Mouse (Mus musculus): ENCODE data around the gene P2rx2. TPM values are rescaled to one million over a fixed set of nuclear protein-coding genes. Genes with fewer than 3 reads are reported as not detected.

The P2rx2 gene
- polyA plus RNA-seq (2015; fragmentation: Nextera tagmentation; extraction: Ambion mirVana), result 1.2 and 1.4 TPM in 2 replicates

DNA sequence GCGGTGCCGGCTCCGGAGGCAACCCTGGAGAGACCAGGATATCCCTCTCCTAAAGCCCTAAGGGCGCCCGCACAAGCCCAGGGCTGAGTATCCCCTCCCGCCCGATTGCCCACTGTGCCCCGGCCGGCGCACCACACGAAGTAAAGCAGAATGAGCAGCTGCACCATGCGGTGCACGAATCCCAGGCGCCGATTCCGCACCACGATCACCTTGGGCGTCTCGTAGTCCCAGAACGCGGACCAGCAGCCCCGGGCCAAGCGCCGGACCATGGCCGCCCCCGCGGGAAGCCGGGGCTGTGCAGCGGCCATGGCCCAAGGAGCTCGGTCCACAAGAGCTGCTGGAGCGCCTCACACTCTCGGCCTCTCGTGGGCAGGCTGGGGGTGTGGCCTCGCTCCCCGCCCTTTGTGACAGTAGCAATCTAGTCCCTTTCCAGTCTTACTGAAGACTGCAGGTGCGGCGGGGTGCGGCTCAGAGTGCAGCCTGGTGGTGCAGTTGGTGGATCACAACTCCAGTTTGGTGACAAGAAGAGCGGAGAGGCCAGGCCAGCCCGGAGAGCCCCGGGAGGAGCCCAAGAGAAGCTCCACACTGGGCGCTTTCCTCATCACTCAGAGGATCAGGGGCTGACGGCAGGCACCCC is at the start of gene P2rx2:
P2rx2 (minus strand) TSS at position 565 of the 637 bp plus-strand sequence.
- H3K9me3 ChIP-seq, result no peaks in the 10 kb centered on the region
- H3K4me2 ChIP-seq, result peak within 1 kb of the TSS; percentile 93
- WGBS, result 2% methylated on average over 43 of the region's 43 CpGs
- peak within 1 kb of the TSS; percentile 35; the same call in 1 of the 2 replicates for H3K9ac ChIP-seq
- H3K4me3 ChIP-seq, result peak within 1 kb of the TSS; percentile 46
- H3K27me3 ChIP-seq, result peaks cover 26% of the 10 kb centered on the region
- H3K36me3 ChIP-seq, result 0 out of 2 replicates have a peak, but pooled peaks cover 5% of the 10 kb centered on the region
- ATAC-seq (ENCODE audit: insufficient number of reproducible peaks, low FRiP score, low TSS enrichment, low read depth), result peak; percentile 37
- H3K4me1 ChIP-seq, result peaks cover 18% of the 10 kb centered on the region
- H3K27ac ChIP-seq, result no peak within 1 kb of the TSS

- Histone ChIP-seq H3K4me1 (peaks cover under 1% of the 10 kb centered on the region; the same call in 1 of the 2 replicates), H3K9ac (no peak overlapping the region), H3K9me3 (no peaks in the 10 kb centered on the region), H3K27me3 (no peaks in the 10 kb centered on the region), H3K27ac (no peak overlapping the region), H3K4me2 (no peak overlapping the region), H3K36me3 (no peaks in the 10 kb centered on the region), H3K4me3 (no peak overlapping the region)
- WGBS, result 36% methylated on average over 5 of the region's 5 CpGs
- no peak for ATAC-seq (ENCODE audit: insufficient number of reproducible peaks, low FRiP score, low TSS enrichment, low read depth)
These were observed 49.7 kb upstream of the P2rx2 start for GRCm38 (mm10) chr5:110392727-110393126.

DNA sequence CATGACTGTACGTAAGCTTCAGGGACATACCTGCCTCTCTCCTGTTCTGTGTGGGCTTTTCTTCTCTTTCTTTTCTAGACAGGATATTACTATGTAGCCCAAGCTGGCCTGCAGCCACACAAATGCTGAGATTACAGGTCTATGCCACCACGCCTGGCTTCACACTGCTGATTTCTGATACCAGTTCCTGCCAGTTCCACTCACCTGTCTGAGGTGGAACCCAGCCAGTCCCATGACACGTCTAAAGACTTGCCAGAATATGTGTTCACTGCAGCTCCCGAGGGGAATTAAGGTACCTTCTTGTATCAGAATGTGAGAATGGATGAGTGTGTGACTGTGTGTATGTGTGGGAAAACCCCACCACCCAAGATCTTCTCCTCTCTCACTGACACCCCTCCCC is 47.6 kb upstream of the P2rx2 start:
- Histone ChIP-seq H3K27ac (no peak overlapping the region), H3K4me3 (no peak overlapping the region), H3K9ac (no peak overlapping the region), H3K27me3 (no peaks in the 10 kb centered on the region), H3K9me3 (no peaks in the 10 kb centered on the region), H3K4me2 (no peak overlapping the region), H3K4me1 (peaks cover 21% of the 10 kb centered on the region), H3K36me3 (no peaks in the 10 kb centered on the region)
- 82% methylated on average over 4 of the region's 4 CpGs for WGBS
- ATAC-seq (ENCODE audit: insufficient number of reproducible peaks, low FRiP score, low TSS enrichment, low read depth), result no peak

GRCm38 (mm10) chr5:110387332-110387731 is 44.3 kb upstream of the P2rx2 start:
- Histone ChIP-seq H3K27me3 (no peaks in the 10 kb centered on the region), H3K9me3 (no peaks in the 10 kb centered on the region), H3K27ac (no peak overlapping the region), H3K4me2 (peak overlapping the region; percentile 84), H3K4me3 (peak overlapping the region; percentile 74), H3K36me3 (no peaks in the 10 kb centered on the region), H3K9ac (no peak overlapping the region), H3K4me1 (peaks cover 26% of the 10 kb centered on the region)
- ATAC-seq (ENCODE audit: insufficient number of reproducible peaks, low FRiP score, low TSS enrichment, low read depth), result no peak
- 14% methylated on average over 8 of the region's 8 CpGs for WGBS

- H3K27me3 ChIP-seq, result no peaks in the 10 kb centered on the region
- 2% methylated on average over 89 of the region's 90 CpGs for WGBS
- peak overlapping the region; percentile 38 for H3K27ac ChIP-seq
These were observed 43.6 kb upstream of the P2rx2 start for GRCm38 (mm10) chr5:110386371-110387330.

DNA sequence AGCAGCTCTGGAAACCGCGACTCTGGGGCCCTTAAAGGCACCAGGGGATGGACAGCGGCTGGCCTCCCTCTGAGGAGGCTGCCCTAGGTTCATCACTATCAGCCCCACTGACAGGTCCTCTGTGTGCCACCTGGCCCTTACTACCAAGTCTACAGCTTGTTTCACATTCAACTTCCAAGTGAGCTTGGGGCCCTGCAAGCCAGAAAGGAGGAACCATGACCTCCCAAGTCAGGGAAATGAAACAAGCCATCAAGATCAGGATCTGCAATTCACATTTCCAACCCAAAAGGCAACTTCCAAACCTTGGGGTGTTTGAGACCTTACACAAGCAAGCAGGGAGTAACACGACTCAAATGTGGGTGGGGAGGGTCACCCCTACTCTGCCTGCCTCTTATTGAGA is 42.3 kb upstream of the P2rx2 start:
- H3K4me3 ChIP-seq, result no peak overlapping the region; the same call in 1 of the 2 replicates
- no peak overlapping the region for H3K9ac ChIP-seq
- peaks cover 26% of the 10 kb centered on the region for H3K4me1 ChIP-seq
- H3K36me3 ChIP-seq, result 0 out of 2 replicates have a peak, but pooled peaks cover 5% of the 10 kb centered on the region
- 67% methylated on average over 4 of the region's 4 CpGs for WGBS
- peak overlapping the region; percentile 84; the same call in 1 of the 2 replicates for H3K4me2 ChIP-seq
- no peaks in the 10 kb centered on the region for H3K27me3 ChIP-seq
- no peaks in the 10 kb centered on the region for H3K9me3 ChIP-seq
- ATAC-seq (ENCODE audit: insufficient number of reproducible peaks, low FRiP score, low TSS enrichment, low read depth), result no peak
- no peak overlapping the region for H3K27ac ChIP-seq

More at GRCm38 (mm10) chr5:110386371-110387330, 43.6 kb upstream of the P2rx2 start:
- ATAC-seq (ENCODE audit: insufficient number of reproducible peaks, low FRiP score, low TSS enrichment, low read depth), result peak; percentile 80; the same call in 1 of the 2 replicates
- Histone ChIP-seq H3K4me3 (peak overlapping the region; percentile 74), H3K4me1 (peaks cover 26% of the 10 kb centered on the region), H3K9me3 (no peaks in the 10 kb centered on the region), H3K9ac (peak overlapping the region; percentile 55), H3K4me2 (peak overlapping the region; percentile 84), H3K36me3 (no peaks in the 10 kb centered on the region)

DNA sequence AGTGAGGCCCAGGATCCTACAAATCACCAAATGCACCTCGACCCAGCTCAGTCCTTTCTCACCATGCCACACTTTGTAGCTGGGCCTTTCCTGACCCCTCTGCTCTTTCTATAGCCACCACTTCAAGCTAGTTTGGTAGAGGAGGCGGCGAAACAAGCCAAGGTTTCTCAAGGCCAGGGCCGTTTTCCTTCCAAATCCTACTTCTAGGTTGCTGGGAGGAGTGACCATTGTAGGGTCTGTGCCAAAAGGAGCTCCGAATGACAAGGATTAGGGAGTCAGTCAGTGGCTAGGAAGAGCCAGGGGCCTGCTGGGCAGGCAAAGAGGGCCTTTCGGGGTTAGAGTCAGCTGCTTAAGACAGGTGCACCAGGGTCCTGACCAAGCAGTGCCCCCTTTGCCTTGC is 41.5 kb upstream of the P2rx2 start:
- no peak overlapping the region for H3K4me2 ChIP-seq
- ATAC-seq (ENCODE audit: insufficient number of reproducible peaks, low FRiP score, low TSS enrichment, low read depth), result no peak
- 80% methylated on average over 6 of the region's 6 CpGs for WGBS
- H3K27me3 ChIP-seq, result no peaks in the 10 kb centered on the region
- no peaks in the 10 kb centered on the region for H3K9me3 ChIP-seq
- H3K4me1 ChIP-seq, result peaks cover 26% of the 10 kb centered on the region
- no peak overlapping the region for H3K9ac ChIP-seq
- 0 out of 2 replicates have a peak, but pooled peaks cover 7% of the 10 kb centered on the region for H3K36me3 ChIP-seq
- no peak overlapping the region for H3K4me3 ChIP-seq
- no peak overlapping the region for H3K27ac ChIP-seq

GRCm38 (mm10) chr5:110379823-110380222 is 36.8 kb upstream of the P2rx2 start:
- no peak overlapping the region for H3K27ac ChIP-seq
- H3K27me3 ChIP-seq, result no peaks in the 10 kb centered on the region
- no peak for ATAC-seq (ENCODE audit: insufficient number of reproducible peaks, low FRiP score, low TSS enrichment, low read depth)
- WGBS, result 82% methylated on average over 4 of the region's 4 CpGs
- peaks cover 4% of the 10 kb centered on the region; the same call in 1 of the 2 replicates for H3K4me1 ChIP-seq
- no peak overlapping the region for H3K9ac ChIP-seq
- H3K4me3 ChIP-seq, result no peak overlapping the region
- no peaks in the 10 kb centered on the region for H3K9me3 ChIP-seq
- H3K36me3 ChIP-seq, result peaks cover 46% of the 10 kb centered on the region
- no peak overlapping the region for H3K4me2 ChIP-seq

DNA sequence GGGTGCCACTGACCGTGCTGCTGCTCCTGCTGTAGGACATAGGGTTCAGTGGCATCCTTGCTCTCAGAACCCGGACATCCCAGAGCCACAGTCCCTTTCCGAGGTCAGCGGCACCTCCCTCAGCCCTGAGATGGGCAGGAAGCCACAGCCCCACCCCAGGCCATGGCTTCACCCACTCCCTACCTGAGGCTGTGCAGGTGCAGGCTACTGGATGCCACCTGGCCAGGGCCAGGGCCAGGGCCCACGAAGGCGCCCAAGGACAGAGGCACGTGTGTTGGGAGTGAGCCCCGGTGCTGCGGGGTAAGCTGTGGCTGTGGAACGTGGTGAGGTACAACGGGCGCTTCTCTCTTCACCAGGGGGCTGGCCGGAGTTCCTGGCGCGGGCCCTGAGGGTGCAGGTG is 36.1 kb upstream of the P2rx2 start:
- Histone ChIP-seq H3K27ac (no peak overlapping the region), H3K9me3 (no peaks in the 10 kb centered on the region), H3K4me2 (no peak overlapping the region), H3K4me3 (no peak overlapping the region), H3K27me3 (no peaks in the 10 kb centered on the region), H3K9ac (no peak overlapping the region), H3K4me1 (peaks cover 4% of the 10 kb centered on the region; the same call in 1 of the 2 replicates), H3K36me3 (peaks cover 54% of the 10 kb centered on the region)
- WGBS, result 82% methylated on average over 15 of the region's 15 CpGs
- no peak for ATAC-seq (ENCODE audit: insufficient number of reproducible peaks, low FRiP score, low TSS enrichment, low read depth)

DNA sequence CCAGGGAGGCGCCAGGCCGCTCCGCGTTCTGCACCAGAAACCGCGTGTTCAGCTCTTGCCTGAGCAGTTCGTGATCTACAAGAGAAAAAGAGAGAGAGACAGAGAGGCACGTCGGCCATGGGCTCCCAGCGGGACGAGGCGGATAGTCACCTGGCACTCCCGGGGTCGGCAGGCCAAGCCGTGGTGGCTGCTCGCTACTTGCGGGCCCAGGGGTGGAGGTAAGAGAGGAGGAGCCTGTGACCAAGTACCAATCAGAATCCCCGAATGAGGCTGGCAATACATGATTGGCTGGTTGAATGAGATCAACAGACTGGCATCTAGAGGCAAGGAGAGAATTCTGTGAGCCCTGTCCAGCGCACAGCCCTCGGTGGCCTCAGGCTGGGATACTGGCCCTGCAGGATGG is 35.2 kb upstream of the P2rx2 start:
- H3K9ac ChIP-seq, result no peak overlapping the region
- WGBS, result 40% methylated on average over 20 of the region's 20 CpGs
- H3K4me1 ChIP-seq, result peaks cover 4% of the 10 kb centered on the region; the same call in 1 of the 2 replicates
- H3K27ac ChIP-seq, result no peak overlapping the region
- H3K27me3 ChIP-seq, result no peaks in the 10 kb centered on the region
- peaks cover 62% of the 10 kb centered on the region for H3K36me3 ChIP-seq
- no peak overlapping the region for H3K4me3 ChIP-seq
- no peaks in the 10 kb centered on the region for H3K9me3 ChIP-seq
- no peak overlapping the region for H3K4me2 ChIP-seq
- no peak for ATAC-seq (ENCODE audit: insufficient number of reproducible peaks, low FRiP score, low TSS enrichment, low read depth)

- Histone ChIP-seq H3K9me3 (no peaks in the 10 kb centered on the region), H3K4me1 (0 out of 2 replicates have a peak, but pooled peaks cover 4% of the 10 kb centered on the region), H3K4me3 (no peak overlapping the region), H3K27ac (no peak overlapping the region), H3K36me3 (peaks cover 63% of the 10 kb centered on the region), H3K27me3 (no peaks in the 10 kb centered on the region), H3K9ac (no peak overlapping the region), H3K4me2 (no peak overlapping the region)
- WGBS, result 56% methylated on average over 8 of the region's 8 CpGs
- peak; percentile 15; the same call in 1 of the 2 replicates for ATAC-seq (ENCODE audit: insufficient number of reproducible peaks, low FRiP score, low TSS enrichment, low read depth)
These were observed 33.9 kb upstream of the P2rx2 start for GRCm38 (mm10) chr5:110376802-110377433.
